Mouse (Mus musculus): Measurements from ENCODE around the gene Hsd3b4.
"Not testable (repeated sequence)": the region's sequence is repeated elsewhere in the genome, so short reads cannot be mapped to it uniquely, and the experiment has no call there.

Hsd3b4 gene

DNA sequence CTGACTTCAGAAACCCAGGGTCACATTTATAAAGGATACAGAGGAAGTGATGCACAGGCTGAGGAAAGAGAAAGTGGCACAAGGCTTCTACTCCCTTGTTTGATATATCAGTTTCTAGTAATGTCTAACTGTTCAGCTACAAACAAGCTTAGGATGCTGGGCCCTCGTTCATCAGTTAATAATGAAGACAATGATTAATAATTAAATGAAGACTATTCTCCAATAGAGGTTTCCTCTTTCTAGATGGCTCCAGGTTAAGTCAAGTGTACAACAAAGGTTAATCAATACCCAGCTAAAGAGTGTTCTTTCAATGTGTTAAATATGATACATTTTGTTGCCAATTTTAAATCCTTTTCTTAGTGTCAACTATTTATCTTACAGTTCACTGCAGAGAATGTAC lies at the start of gene Hsd3b4:
TSS of gene Hsd3b4 (minus strand) at position 101 of the 400 bp plus-strand sequence.
- POLR2A ChIA-PET, CTCF ChIA-PET: not testable (repeated sequence)

DNA sequence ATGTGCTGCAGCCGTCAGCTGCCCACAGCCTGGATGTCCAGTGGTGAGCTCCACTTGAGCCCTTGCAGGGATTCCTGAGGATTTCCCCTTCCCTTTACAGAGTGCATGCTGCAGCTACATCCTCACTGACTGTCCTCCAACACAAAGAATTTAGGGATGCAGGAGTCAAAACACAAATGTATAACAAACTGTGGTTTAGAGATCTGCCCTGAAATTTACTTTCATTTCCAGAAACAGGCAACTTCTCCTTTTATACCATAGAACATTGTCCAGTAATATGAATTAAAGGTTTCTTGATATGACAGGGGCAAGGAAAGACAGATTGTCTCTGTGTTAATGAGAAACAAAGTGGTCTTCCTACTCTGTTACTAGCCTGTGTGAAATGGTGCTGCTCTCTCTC lies 40.5 kb upstream of the Hsd3b4 start:
- POLR2A ChIA-PET, CTCF ChIA-PET: not testable (repeated sequence)

DNA sequence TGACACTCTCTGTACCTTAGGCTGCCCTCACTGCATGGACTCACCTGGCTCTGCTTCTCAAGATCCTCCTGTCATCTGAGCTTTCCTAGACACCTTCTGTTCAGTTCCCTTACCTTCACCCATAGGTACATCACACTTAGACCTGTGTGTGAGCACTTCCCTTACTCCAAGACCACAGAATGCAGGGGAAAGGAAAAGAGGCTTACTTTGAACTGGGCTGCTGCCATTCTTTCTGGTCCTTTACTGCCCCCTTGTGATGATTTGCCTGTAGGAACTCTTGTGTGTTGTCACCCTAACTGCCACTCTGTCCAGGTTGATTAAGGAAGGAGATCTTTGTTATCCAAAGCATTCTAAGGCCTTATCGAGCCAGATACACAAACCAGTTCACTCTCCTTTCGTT lies 39.9 kb upstream of the Hsd3b4 start:
- CTCF ChIA-PET, POLR2A ChIA-PET: not testable (repeated sequence)

DNA sequence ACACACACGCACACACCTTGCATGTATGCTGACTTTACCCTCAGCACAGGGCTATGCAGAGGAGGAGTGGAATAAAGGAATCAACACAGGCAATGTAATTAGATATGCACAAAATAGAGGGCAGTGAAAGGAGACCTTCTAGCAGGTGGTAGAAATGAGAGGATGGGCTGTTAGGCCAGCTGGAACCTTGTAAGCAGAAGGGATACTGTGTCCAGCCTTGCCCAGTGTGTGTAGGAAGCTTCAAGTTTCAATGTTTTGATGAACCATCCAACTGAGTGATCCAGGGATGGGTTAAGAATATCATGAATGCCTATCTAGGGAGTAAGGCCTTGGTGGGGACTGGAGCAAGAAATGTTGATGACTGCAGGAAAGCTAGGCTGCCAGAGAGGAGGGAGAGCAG lies 38.2 kb upstream of the Hsd3b4 start:
- POLR2A ChIA-PET = not testable (repeated sequence)

DNA sequence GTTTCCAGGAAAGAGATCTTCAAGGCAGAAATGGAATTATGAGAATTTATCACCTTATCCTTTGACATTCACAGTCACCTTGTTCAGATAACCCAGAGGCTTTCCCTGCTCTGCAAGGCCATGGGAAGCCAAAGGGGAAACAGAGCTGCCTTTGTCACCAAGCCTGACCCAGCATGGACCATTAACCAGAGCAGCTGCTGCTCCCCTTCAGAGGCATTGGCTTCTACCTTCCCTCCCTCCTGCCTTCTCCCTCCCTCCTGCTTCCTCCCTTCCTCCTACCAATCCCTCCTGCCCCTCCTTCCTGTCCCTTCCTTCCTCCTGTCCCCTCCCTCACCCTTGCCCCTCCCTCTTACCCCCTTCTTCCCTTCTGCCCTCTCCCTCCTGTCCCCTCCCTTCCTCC lies 37.3 kb upstream of the Hsd3b4 start:
- CTCF ChIA-PET, POLR2A ChIA-PET: not testable (repeated sequence)

More for the DNA sequence above, 38.2 kb upstream of the Hsd3b4 start:
- CTCF ChIA-PET = not testable (repeated sequence)

DNA sequence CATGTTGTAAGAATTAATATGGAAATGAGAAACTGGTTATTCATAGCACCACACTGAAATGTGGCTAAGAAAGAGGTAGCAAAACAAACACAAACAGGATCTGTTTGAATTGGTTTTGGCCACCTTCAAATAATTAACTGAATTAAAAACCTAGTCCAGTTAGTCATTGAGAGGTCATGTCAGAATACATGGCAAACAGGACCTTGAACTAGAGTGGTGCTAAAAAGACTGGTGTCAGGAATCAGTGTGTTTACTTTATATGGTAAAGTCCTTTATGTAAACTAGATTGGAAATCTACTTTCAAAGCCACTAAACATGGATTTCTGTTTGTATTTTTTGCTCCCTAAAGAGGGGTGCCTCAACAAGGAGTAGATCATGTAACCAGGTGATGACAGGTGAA lies 14.7 kb upstream of the Hsd3b4 start:
- POLR2A ChIA-PET, CTCF ChIA-PET: not testable (repeated sequence)

DNA sequence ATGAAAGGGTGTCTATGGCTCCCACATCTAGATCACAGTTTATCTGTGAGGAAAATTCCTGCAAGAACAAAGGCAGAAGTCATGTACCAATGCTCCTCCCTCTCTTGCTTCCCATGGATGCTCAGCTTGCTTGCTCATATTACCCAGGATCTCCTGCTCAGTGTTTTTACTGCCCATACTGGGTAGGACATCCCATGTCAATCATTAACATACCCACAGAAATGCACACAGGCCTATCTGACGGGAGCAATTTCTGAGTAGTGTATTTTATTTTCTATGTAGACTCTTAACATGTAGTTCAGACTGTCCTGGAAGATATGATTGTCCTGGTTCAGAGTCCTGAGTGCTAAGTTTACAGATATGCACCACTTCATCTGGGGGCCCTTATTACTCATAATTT lies 14.2 kb upstream of the Hsd3b4 start:
- CTCF ChIA-PET, POLR2A ChIA-PET: not testable (repeated sequence)

DNA sequence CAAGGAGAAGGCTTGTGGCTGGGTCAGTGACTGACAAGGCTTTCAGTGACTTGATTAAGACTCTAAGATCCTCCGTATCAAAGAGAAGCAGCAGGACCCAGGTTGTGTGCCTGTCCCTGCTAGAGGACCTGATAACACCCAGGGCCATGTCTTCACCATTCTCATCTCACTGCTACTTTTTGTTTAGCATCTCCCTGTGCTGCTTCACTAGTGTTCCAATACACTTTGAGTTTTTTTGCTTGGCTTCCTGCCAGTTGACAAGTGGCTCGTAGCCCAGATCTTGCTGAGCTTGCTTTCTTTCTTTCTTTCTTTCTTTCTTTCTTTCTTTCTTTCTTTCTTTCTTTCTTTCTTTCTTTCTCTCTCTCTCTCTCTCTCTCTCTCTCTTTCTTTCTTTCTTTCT lies 12.5 kb upstream of the Hsd3b4 start:
- CTCF ChIA-PET, POLR2A ChIA-PET: not testable (repeated sequence)

DNA sequence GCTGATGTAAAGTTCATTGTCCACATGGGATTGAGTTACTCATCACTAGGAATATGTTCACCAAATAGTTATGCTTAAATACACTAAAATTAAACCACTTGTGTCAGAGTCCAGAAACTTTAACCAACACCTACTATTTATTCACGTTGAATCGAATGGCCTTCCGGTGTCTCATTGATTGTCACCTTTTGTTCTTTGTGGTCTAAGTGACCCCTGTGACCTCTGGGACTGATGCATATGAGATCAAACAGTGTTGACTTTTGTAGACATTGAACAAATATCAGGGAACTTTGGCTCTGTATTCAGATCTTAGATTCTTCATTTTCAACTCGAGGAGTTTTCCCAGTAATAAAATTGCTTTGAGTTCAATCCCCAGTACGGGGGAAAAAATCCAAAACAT lies 3.1 kb downstream of the Hsd3b4 start:
- POLR2A ChIA-PET, CTCF ChIA-PET: not testable (repeated sequence)

DNA sequence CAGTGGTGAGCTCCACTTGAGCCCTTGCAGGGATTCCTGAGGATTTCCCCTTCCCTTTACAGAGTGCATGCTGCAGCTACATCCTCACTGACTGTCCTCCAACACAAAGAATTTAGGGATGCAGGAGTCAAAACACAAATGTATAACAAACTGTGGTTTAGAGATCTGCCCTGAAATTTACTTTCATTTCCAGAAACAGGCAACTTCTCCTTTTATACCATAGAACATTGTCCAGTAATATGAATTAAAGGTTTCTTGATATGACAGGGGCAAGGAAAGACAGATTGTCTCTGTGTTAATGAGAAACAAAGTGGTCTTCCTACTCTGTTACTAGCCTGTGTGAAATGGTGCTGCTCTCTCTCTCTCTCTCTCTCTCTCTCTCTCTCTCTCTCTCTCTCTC lies 12.9 kb downstream of the Hsd3b4 start:
- POLR2A ChIA-PET, CTCF ChIA-PET: not testable (repeated sequence)

DNA sequence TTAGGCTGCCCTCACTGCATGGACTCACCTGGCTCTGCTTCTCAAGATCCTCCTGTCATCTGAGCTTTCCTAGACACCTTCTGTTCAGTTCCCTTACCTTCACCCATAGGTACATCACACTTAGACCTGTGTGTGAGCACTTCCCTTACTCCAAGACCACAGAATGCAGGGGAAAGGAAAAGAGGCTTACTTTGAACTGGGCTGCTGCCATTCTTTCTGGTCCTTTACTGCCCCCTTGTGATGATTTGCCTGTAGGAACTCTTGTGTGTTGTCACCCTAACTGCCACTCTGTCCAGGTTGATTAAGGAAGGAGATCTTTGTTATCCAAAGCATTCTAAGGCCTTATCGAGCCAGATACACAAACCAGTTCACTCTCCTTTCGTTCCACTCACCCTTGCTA lies 13.6 kb downstream of the Hsd3b4 start:
- CTCF ChIA-PET, POLR2A ChIA-PET: not testable (repeated sequence)

DNA sequence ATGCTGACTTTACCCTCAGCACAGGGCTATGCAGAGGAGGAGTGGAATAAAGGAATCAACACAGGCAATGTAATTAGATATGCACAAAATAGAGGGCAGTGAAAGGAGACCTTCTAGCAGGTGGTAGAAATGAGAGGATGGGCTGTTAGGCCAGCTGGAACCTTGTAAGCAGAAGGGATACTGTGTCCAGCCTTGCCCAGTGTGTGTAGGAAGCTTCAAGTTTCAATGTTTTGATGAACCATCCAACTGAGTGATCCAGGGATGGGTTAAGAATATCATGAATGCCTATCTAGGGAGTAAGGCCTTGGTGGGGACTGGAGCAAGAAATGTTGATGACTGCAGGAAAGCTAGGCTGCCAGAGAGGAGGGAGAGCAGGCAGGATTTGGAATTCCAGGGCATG lies 15.3 kb downstream of the Hsd3b4 start:
- CTCF ChIA-PET, POLR2A ChIA-PET: not testable (repeated sequence)

DNA sequence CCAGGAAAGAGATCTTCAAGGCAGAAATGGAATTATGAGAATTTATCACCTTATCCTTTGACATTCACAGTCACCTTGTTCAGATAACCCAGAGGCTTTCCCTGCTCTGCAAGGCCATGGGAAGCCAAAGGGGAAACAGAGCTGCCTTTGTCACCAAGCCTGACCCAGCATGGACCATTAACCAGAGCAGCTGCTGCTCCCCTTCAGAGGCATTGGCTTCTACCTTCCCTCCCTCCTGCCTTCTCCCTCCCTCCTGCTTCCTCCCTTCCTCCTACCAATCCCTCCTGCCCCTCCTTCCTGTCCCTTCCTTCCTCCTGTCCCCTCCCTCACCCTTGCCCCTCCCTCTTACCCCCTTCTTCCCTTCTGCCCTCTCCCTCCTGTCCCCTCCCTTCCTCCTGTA lies 16.1 kb downstream of the Hsd3b4 start:
- CTCF ChIA-PET, POLR2A ChIA-PET: not testable (repeated sequence)

DNA sequence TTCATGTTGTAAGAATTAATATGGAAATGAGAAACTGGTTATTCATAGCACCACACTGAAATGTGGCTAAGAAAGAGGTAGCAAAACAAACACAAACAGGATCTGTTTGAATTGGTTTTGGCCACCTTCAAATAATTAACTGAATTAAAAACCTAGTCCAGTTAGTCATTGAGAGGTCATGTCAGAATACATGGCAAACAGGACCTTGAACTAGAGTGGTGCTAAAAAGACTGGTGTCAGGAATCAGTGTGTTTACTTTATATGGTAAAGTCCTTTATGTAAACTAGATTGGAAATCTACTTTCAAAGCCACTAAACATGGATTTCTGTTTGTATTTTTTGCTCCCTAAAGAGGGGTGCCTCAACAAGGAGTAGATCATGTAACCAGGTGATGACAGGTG lies 38.8 kb downstream of the Hsd3b4 start:
- CTCF ChIA-PET, POLR2A ChIA-PET: not testable (repeated sequence)

DNA sequence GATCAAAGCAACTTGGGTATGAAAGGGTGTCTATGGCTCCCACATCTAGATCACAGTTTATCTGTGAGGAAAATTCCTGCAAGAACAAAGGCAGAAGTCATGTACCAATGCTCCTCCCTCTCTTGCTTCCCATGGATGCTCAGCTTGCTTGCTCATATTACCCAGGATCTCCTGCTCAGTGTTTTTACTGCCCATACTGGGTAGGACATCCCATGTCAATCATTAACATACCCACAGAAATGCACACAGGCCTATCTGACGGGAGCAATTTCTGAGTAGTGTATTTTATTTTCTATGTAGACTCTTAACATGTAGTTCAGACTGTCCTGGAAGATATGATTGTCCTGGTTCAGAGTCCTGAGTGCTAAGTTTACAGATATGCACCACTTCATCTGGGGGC lies 39.3 kb downstream of the Hsd3b4 start:
- CTCF ChIA-PET, POLR2A ChIA-PET: not testable (repeated sequence)

DNA sequence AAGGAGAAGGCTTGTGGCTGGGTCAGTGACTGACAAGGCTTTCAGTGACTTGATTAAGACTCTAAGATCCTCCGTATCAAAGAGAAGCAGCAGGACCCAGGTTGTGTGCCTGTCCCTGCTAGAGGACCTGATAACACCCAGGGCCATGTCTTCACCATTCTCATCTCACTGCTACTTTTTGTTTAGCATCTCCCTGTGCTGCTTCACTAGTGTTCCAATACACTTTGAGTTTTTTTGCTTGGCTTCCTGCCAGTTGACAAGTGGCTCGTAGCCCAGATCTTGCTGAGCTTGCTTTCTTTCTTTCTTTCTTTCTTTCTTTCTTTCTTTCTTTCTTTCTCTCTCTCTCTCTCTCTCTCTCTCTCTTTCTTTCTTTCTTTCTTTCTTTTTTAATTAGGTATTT lies 41.0 kb downstream of the Hsd3b4 start:
- CTCF ChIA-PET, POLR2A ChIA-PET: not testable (repeated sequence)

DNA sequence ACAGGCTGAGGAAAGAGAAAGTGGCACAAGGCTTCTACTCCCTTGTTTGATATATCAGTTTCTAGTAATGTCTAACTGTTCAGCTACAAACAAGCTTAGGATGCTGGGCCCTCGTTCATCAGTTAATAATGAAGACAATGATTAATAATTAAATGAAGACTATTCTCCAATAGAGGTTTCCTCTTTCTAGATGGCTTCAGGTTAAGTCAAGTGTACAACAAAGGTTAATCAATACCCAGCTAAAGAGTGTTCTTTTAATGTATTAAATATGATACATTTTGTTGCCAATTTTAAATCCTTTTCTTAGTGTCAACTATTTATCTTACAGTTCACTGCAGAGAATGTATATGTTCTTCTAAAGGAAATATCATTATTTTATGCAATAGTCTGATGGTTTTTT lies 53.3 kb downstream of the Hsd3b4 start, which contains the start of gene Gm4450:
TSS of gene Gm4450 (minus strand) at position 101 of the 400 bp plus-strand sequence.
- CTCF ChIA-PET, POLR2A ChIA-PET: not testable (repeated sequence)

DNA sequence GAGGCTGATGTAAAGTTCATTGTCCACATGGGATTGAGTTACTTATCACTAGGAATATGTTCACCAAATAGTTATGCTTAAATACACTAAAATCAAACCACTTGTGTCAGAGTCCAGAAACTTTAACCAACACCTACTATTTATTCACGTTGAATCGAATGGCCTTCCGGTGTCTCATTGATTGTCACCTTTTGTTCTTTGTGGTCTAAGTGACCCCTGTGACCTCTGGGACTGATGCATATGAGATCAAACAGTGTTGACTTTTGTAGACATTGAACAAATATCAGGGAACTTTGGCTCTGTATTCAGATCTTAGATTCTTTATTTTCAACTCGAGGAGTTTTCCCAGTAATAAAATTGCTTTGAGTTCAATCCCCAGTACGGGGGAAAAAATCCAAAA lies 56.5 kb downstream of the Hsd3b4 start:
- POLR2A ChIA-PET = not testable (repeated sequence)
- CTCF ChIA-PET = interaction anchor here in 1 of 4 experiments (0.6 kb wide), 1 partner anchor 105 kb away, joined by 7 read pairs; no protein-coding TSS in a partner anchor

Measured in embryonic stem cell, embryonic (primary cell).